Mouse (Mus musculus) kidney, adult 2 months (tissue): ENCODE measurements around the gene Bmp7. TPM values are rescaled to one million over a fixed set of nuclear protein-coding genes. Genes with fewer than 3 reads are reported as not detected.

ENCODE experiments used
- DNase-seq: peaks from one replicate; pipeline ENCODE4 v3.0.0; 2021
- H3K27ac ChIP-seq: fragments of 200-500 bp; 2 replicates; pipeline ENCODE4 v1.5.1; 2012; ENCODE audit warnings: low read depth, low read length, control low read depth, inconsistent platforms; ENCODE audit not compliant: insufficient read depth
- H3K27me3 ChIP-seq: fragments of 200-500 bp; replicated peaks from 2 replicates; pipeline ENCODE4 v1.6.1; 2012; ENCODE audit warnings: mild to moderate bottlenecking, moderate library complexity, low read length, inconsistent platforms; ENCODE audit not compliant: control insufficient read depth, insufficient read depth
- H3K36me3 ChIP-seq: fragments of 200-500 bp; 2 replicates; pipeline ENCODE4 v1.6.1; 2012; ENCODE audit warnings: mild to moderate bottlenecking, moderate library complexity, low read length, inconsistent platforms; ENCODE audit not compliant: control insufficient read depth, insufficient read depth
- H3K4me1 ChIP-seq: fragments of 200-500 bp; 2 replicates; pipeline ENCODE4 v1.6.1; 2011; ENCODE audit warnings: low read length; ENCODE audit not compliant: control insufficient read depth, insufficient read depth
- H3K4me3 ChIP-seq: fragments of 200-500 bp; 2 replicates; pipeline ENCODE4 v1.5.1; 2011; ENCODE audit warnings: mild to moderate bottlenecking, low read depth, low read length, control low read depth; ENCODE audit not compliant: insufficient read depth
- CTCF ChIP-seq: fragments of 200-500 bp; conservative IDR thresholded peaks from 2 replicates; pipeline ENCODE4 v1.5.1; 2011; ENCODE audit warnings: low read depth, mild to moderate bottlenecking, control low read depth, low read length, moderate library complexity, mixed read lengths; ENCODE audit not compliant: insufficient read depth, insufficient read length
- POLR2A ChIP-seq: fragments of 200-500 bp; IDR thresholded peaks from one replicate; pipeline ENCODE4 v1.6.1; 2011; ENCODE audit warnings: low read depth, low read length, control low read depth
- WGBS: fragments of 180-500 bp; shearing (Covaris S2); methylation state at CpG from one replicate; pipeline ENCODE4 v1.1.7; 2018; 5-methylcytosine and 5-hydroxymethylcytosine counted together
- polyA plus RNA-seq: library from polyadenylated mRNA; depleted of rRNA; stranded (reverse); fragments of >200 nt; gene quantifications from 2 replicates; pipeline ENCODE4 v1.2.3, GENCODE M21; 2012

The Bmp7 gene
- polyA plus RNA-seq, 1 experiment: 47.6 TPM

GRCm38 (mm10) chr2:172975159-172975558 lies 35.0 kb upstream of the Bmp7 start:
- no peak for TF ChIP-seq POLR2A
- TF ChIP-seq CTCF: no peak
- H3K27ac ChIP-seq: no peak overlapping the region
- H3K27me3 ChIP-seq: no peaks in the 10 kb centered on the region
- no peak overlapping the region for H3K4me3 ChIP-seq
- H3K4me1 ChIP-seq: no peaks in the 10 kb centered on the region
- H3K36me3 ChIP-seq: no peaks in the 10 kb centered on the region
- 89% methylated on average over 6 of the region's 6 CpGs for WGBS
- no peak for DNase-seq

- TF ChIP-seq POLR2A: no peak
- no peak for TF ChIP-seq CTCF
- 71% methylated on average over 7 of the region's 7 CpGs for WGBS
- DNase-seq: no peak
These were observed 34.6 kb upstream of the Bmp7 start for GRCm38 (mm10) chr2:172974701-172975100.

GRCm38 (mm10) chr2:172973806-172974565 lies 33.9 kb upstream of the Bmp7 start:
- H3K27ac ChIP-seq: no peak overlapping the region
- H3K4me3 ChIP-seq: no peak overlapping the region
- 24% methylated on average over 7 of the region's 7 CpGs for WGBS
- TF ChIP-seq POLR2A (no peak), CTCF (no peak)
- no peaks in the 10 kb centered on the region for H3K27me3 ChIP-seq
- no peak for DNase-seq
- no peaks in the 10 kb centered on the region for H3K4me1 ChIP-seq
- H3K36me3 ChIP-seq: no peaks in the 10 kb centered on the region

More at GRCm38 (mm10) chr2:172974701-172975100, 34.6 kb upstream of the Bmp7 start:
- Histone ChIP-seq H3K27ac (no peak overlapping the region), H3K4me3 (no peak overlapping the region), H3K36me3 (no peaks in the 10 kb centered on the region), H3K27me3 (no peaks in the 10 kb centered on the region), H3K4me1 (no peaks in the 10 kb centered on the region)

- WGBS: 94% methylated on average over 2 of the region's 2 CpGs
- no peak for TF ChIP-seq POLR2A
- TF ChIP-seq CTCF: no peak
- no peaks in the 10 kb centered on the region for H3K4me1 ChIP-seq
- no peaks in the 10 kb centered on the region for H3K27me3 ChIP-seq
- H3K36me3 ChIP-seq: no peaks in the 10 kb centered on the region
- H3K4me3 ChIP-seq: no peak overlapping the region
- DNase-seq: no peak
- H3K27ac ChIP-seq: no peak overlapping the region
These were observed 31.7 kb upstream of the Bmp7 start for GRCm38 (mm10) chr2:172971865-172972264.

- no peaks in the 10 kb centered on the region for H3K36me3 ChIP-seq
- H3K4me1 ChIP-seq: peaks cover 15% of the 10 kb centered on the region; the same call in 1 of the 2 replicates
- no peaks in the 10 kb centered on the region for H3K27me3 ChIP-seq
- WGBS: 86% methylated on average over 5 of the region's 5 CpGs
- no peak overlapping the region for H3K27ac ChIP-seq
- TF ChIP-seq CTCF (no peak), POLR2A (no peak)
- H3K4me3 ChIP-seq: no peak overlapping the region
- DNase-seq: no peak
These were observed 26.4 kb upstream of the Bmp7 start for GRCm38 (mm10) chr2:172966480-172966879.

GRCm38 (mm10) chr2:172965249-172965648 lies 25.1 kb upstream of the Bmp7 start:
- Histone ChIP-seq H3K27ac (peak overlapping the region; percentile 69), H3K4me3 (no peak overlapping the region), H3K36me3 (no peaks in the 10 kb centered on the region), H3K4me1 (peaks cover 19% of the 10 kb centered on the region; the same call in 1 of the 2 replicates), H3K27me3 (no peaks in the 10 kb centered on the region)
- TF ChIP-seq POLR2A (no peak), CTCF (no peak)
- DNase-seq: peak; percentile 84
- WGBS: 17% methylated on average over 11 of the region's 11 CpGs

- H3K27ac ChIP-seq: peak overlapping the region; percentile 57
- 27% methylated on average over 6 of the region's 6 CpGs for WGBS
- DNase-seq: peak; percentile 89
These were observed 21.1 kb upstream of the Bmp7 start for GRCm38 (mm10) chr2:172961211-172961610.

More at GRCm38 (mm10) chr2:172961211-172961610, 21.1 kb upstream of the Bmp7 start:
- peaks cover 23% of the 10 kb centered on the region for H3K4me1 ChIP-seq
- no peak overlapping the region for H3K4me3 ChIP-seq
- H3K36me3 ChIP-seq: no peaks in the 10 kb centered on the region
- H3K27me3 ChIP-seq: no peaks in the 10 kb centered on the region
- no peak for TF ChIP-seq CTCF
- TF ChIP-seq POLR2A: no peak
